Mouse (Mus musculus) intestine, embryonic 15.5 days (tissue): ENCODE measurements at regions not wholly inside any gene's neighbourhood (a gene's known extent, or its start where the extent isn't known, plus 50 kb on each side); places are given as distances from the start of the nearest gene placed in this dataset.

Experiments used
- ATAC-seq: fragments of 200-750 bp; cut with Nextera tagmentation; 2 replicates; pipeline ENCODE4 v1.8.0; 2017; ENCODE audit warnings: moderate TSS enrichment, moderate library complexity
- H3K27ac ChIP-seq: fragments of 300-500 bp; sonication (generic); 2 replicates; pipeline ENCODE4 v1.5.1; 2015; ENCODE audit warnings: mild to moderate bottlenecking, inconsistent platforms
- H3K27me3 ChIP-seq: fragments of 300-500 bp; sonication (generic); replicated peaks from 2 replicates; pipeline ENCODE4 v1.6.1; 2015; ENCODE audit warnings: inconsistent platforms
- H3K36me3 ChIP-seq: fragments of 300-500 bp; sonication (generic); 2 replicates; pipeline ENCODE4 v1.6.1; 2015; ENCODE audit warnings: inconsistent platforms
- H3K4me1 ChIP-seq: fragments of 300-500 bp; sonication (generic); replicated peaks from 2 replicates; pipeline ENCODE4 v1.6.1; 2015; ENCODE audit warnings: inconsistent platforms
- H3K4me2 ChIP-seq: fragments of 300-500 bp; sonication (generic); replicated peaks from 2 replicates; pipeline ENCODE4 v1.6.1; 2015; ENCODE audit warnings: mild to moderate bottlenecking, inconsistent platforms
- H3K4me3 ChIP-seq: fragments of 300-500 bp; sonication (generic); replicated peaks from 2 replicates; pipeline ENCODE4 v1.5.1; 2015; ENCODE audit warnings: inconsistent platforms
- H3K9ac ChIP-seq: fragments of 300-500 bp; sonication (generic); 2 replicates; pipeline ENCODE4 v1.6.1; 2015; ENCODE audit warnings: inconsistent platforms
- H3K9me3 ChIP-seq: fragments of 300-500 bp; sonication (generic); 2 replicates; pipeline ENCODE4 v1.6.1; 2016; ENCODE audit warnings: inconsistent platforms
- WGBS: fragments of 180-500 bp; shearing (Covaris S2); methylation state at CpG from one replicate; pipeline ENCODE4 v1.1.7; 2015; 5-methylcytosine and 5-hydroxymethylcytosine counted together

GRCm38 (mm10) chr10:42091546-42092168, 73.4 kb upstream of the Armc2 start:
- WGBS: 63% methylated on average over 11 of the region's 11 CpGs
- H3K27ac ChIP-seq: 0 out of 2 replicates have a peak overlapping the region, but pooled peaks have one; percentile 6
- no peaks in the 10 kb centered on the region for H3K9me3 ChIP-seq
- H3K36me3 ChIP-seq: no peaks in the 10 kb centered on the region
- H3K27me3 ChIP-seq: no peaks in the 10 kb centered on the region
- H3K9ac ChIP-seq: no peak overlapping the region
- H3K4me3 ChIP-seq: no peak overlapping the region
- H3K4me1 ChIP-seq: peaks cover 18% of the 10 kb centered on the region; the same call in 1 of the 2 replicates
- no peak overlapping the region for H3K4me2 ChIP-seq
- peak; percentile 42 for ATAC-seq

GRCm38 (mm10) chr10:42090806-42091205, 72.6 kb upstream of the Armc2 start:
- ATAC-seq: no peak
- Histone ChIP-seq H3K4me1 (peaks cover 18% of the 10 kb centered on the region; the same call in 1 of the 2 replicates), H3K9me3 (no peaks in the 10 kb centered on the region), H3K9ac (no peak overlapping the region), H3K27me3 (no peaks in the 10 kb centered on the region), H3K4me2 (no peak overlapping the region), H3K4me3 (no peak overlapping the region), H3K36me3 (no peaks in the 10 kb centered on the region), H3K27ac (no peak overlapping the region)
- WGBS: 94% methylated on average over 7 of the region's 7 CpGs

GRCm38 (mm10) chr10:42090147-42090546, 71.9 kb upstream of the Armc2 start:
- Histone ChIP-seq H3K4me3 (no peak overlapping the region), H3K4me1 (peaks cover 18% of the 10 kb centered on the region; the same call in 1 of the 2 replicates), H3K27ac (no peak overlapping the region), H3K9me3 (no peaks in the 10 kb centered on the region), H3K36me3 (no peaks in the 10 kb centered on the region), H3K9ac (no peak overlapping the region), H3K27me3 (no peaks in the 10 kb centered on the region), H3K4me2 (no peak overlapping the region)
- ATAC-seq: no peak
- WGBS: 52% methylated on average over 3 of the region's 3 CpGs

GRCm38 (mm10) chr10:42089686-42090085, 71.4 kb upstream of the Armc2 start:
- no peaks in the 10 kb centered on the region for H3K36me3 ChIP-seq
- H3K4me2 ChIP-seq: no peak overlapping the region
- H3K9ac ChIP-seq: no peak overlapping the region
- peaks cover 18% of the 10 kb centered on the region; the same call in 1 of the 2 replicates for H3K4me1 ChIP-seq
- peak overlapping the region; percentile 18; the same call in 1 of the 2 replicates for H3K27ac ChIP-seq
- ATAC-seq: 0 out of 2 replicates have a peak, but pooled peaks have one; percentile 26
- WGBS: 42% methylated on average over 5 of the region's 5 CpGs
- no peaks in the 10 kb centered on the region for H3K9me3 ChIP-seq
- no peak overlapping the region for H3K4me3 ChIP-seq
- H3K27me3 ChIP-seq: no peaks in the 10 kb centered on the region

GRCm38 (mm10) chr10:42089235-42089625, 71.0 kb upstream of the Armc2 start:
- Histone ChIP-seq H3K27ac (peak overlapping the region; percentile 44), H3K27me3 (no peaks in the 10 kb centered on the region), H3K4me2 (0 out of 2 replicates have a peak overlapping the region, but pooled peaks have one; percentile 19), H3K9ac (no peak overlapping the region), H3K36me3 (no peaks in the 10 kb centered on the region), H3K9me3 (no peaks in the 10 kb centered on the region), H3K4me1 (peaks cover 18% of the 10 kb centered on the region; the same call in 1 of the 2 replicates), H3K4me3 (no peak overlapping the region)
- 3% methylated on average over 3 of the region's 3 CpGs for WGBS
- ATAC-seq: peak; percentile 72

GRCm38 (mm10) chr10:42088570-42089234, 70.5 kb upstream of the Armc2 start:
- Histone ChIP-seq H3K4me3 (no peak overlapping the region), H3K9me3 (no peaks in the 10 kb centered on the region), H3K27ac (peak overlapping the region; percentile 44; the same call in 1 of the 2 replicates), H3K4me1 (peaks cover 18% of the 10 kb centered on the region; the same call in 1 of the 2 replicates), H3K36me3 (no peaks in the 10 kb centered on the region), H3K27me3 (no peaks in the 10 kb centered on the region), H3K4me2 (0 out of 2 replicates have a peak overlapping the region, but pooled peaks have one; percentile 19), H3K9ac (no peak overlapping the region)
- WGBS: 45% methylated on average over 14 of the region's 14 CpGs
- no peak; the same call in 1 of the 2 replicates for ATAC-seq

GRCm38 (mm10) chr10:42087906-42088305, 69.7 kb upstream of the Armc2 start:
- H3K4me1 ChIP-seq: peaks cover 18% of the 10 kb centered on the region; the same call in 1 of the 2 replicates
- ATAC-seq: no peak
- H3K36me3 ChIP-seq: no peaks in the 10 kb centered on the region
- H3K9ac ChIP-seq: no peak overlapping the region
- H3K27ac ChIP-seq: no peak overlapping the region
- 94% methylated on average over 3 of the region's 3 CpGs for WGBS
- H3K9me3 ChIP-seq: no peaks in the 10 kb centered on the region
- no peaks in the 10 kb centered on the region for H3K27me3 ChIP-seq
- H3K4me3 ChIP-seq: no peak overlapping the region
- no peak overlapping the region for H3K4me2 ChIP-seq

GRCm38 (mm10) chr10:42086691-42087090, 68.4 kb upstream of the Armc2 start:
- Histone ChIP-seq H3K9me3 (no peaks in the 10 kb centered on the region), H3K27ac (no peak overlapping the region), H3K9ac (no peak overlapping the region), H3K27me3 (no peaks in the 10 kb centered on the region), H3K36me3 (no peaks in the 10 kb centered on the region), H3K4me3 (no peak overlapping the region), H3K4me2 (no peak overlapping the region), H3K4me1 (peaks cover 18% of the 10 kb centered on the region; the same call in 1 of the 2 replicates)
- ATAC-seq: no peak
- 91% methylated on average over 10 of the region's 10 CpGs for WGBS

GRCm38 (mm10) chr10:42085295-42085694, 67.1 kb upstream of the Armc2 start:
- Histone ChIP-seq H3K9ac (no peak overlapping the region), H3K4me1 (peaks cover 18% of the 10 kb centered on the region; the same call in 1 of the 2 replicates), H3K27me3 (no peaks in the 10 kb centered on the region), H3K27ac (no peak overlapping the region), H3K4me2 (no peak overlapping the region), H3K9me3 (no peaks in the 10 kb centered on the region), H3K4me3 (no peak overlapping the region), H3K36me3 (no peaks in the 10 kb centered on the region)
- 81% methylated on average over 2 of the region's 2 CpGs for WGBS
- no peak for ATAC-seq

GRCm38 (mm10) chr10:42082227-42082840, 64.1 kb upstream of the Armc2 start:
- Histone ChIP-seq H3K27ac (no peak overlapping the region), H3K4me3 (no peak overlapping the region), H3K4me1 (no peaks in the 10 kb centered on the region), H3K9ac (no peak overlapping the region), H3K36me3 (no peaks in the 10 kb centered on the region), H3K27me3 (no peaks in the 10 kb centered on the region), H3K9me3 (no peaks in the 10 kb centered on the region), H3K4me2 (no peak overlapping the region)
- ATAC-seq: peak; percentile 93
- 35% methylated on average over 7 of the region's 7 CpGs for WGBS

GRCm38 (mm10) chr10:42079775-42080174, 61.5 kb upstream of the Armc2 start:
- Histone ChIP-seq H3K9ac (no peak overlapping the region), H3K9me3 (no peaks in the 10 kb centered on the region), H3K4me3 (no peak overlapping the region), H3K27ac (no peak overlapping the region), H3K4me2 (no peak overlapping the region), H3K4me1 (no peaks in the 10 kb centered on the region), H3K27me3 (no peaks in the 10 kb centered on the region), H3K36me3 (no peaks in the 10 kb centered on the region)
- ATAC-seq: no peak

- H3K9ac ChIP-seq: no peak overlapping the region
- H3K36me3 ChIP-seq: no peaks in the 10 kb centered on the region
- H3K9me3 ChIP-seq: no peaks in the 10 kb centered on the region
- H3K4me3 ChIP-seq: no peak overlapping the region
- no peak overlapping the region for H3K4me2 ChIP-seq
- ATAC-seq: no peak
- WGBS: 79% methylated on average over 4 of the region's 4 CpGs
- no peaks in the 10 kb centered on the region for H3K27me3 ChIP-seq
- H3K4me1 ChIP-seq: peaks cover 7% of the 10 kb centered on the region
- no peak overlapping the region for H3K27ac ChIP-seq
Measured at GRCm38 (mm10) chr10:42076711-42077110, 58.5 kb upstream of the Armc2 start.
